In the genomic region with DNA sequence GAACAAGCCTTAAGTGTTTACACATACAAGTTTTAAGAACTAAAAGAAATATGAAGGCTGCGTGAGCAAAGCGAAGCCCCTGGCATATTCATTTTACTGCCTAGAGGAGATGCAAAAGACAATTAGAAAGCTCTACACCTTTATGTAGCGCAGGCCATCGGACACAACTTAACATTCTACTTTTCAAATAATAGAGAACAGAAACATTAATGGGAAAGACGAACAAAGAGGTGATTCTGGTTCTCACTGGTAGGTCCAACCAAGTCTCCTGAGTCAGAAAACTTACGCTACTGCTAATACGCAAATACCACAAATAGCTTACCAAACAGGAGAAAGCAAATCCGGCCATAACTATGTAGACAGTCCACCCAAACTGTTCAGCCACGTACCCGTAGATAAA, we compare ENCODE assay signal across 8 mouse cellular contexts. TPM values are rescaled to one million over a fixed set of nuclear protein-coding genes. Genes with fewer than 3 reads are reported as not detected.
DNase-seq lines count a peak whose midpoint lies in the region; ATAC-seq and TF ChIP-seq lines count a peak whose summit lies in the region.

No protein-coding gene starts in this region.

- no peak overlapping the region for H3K27ac ChIP-seq in kidney, embryonic 14.5 days (ENCODE audit: low read depth, low read length)
- H3K27ac ChIP-seq in bone marrow macrophage, adult 2 months (ENCODE audit: insufficient read depth, low read depth, low read length) = no peak overlapping the region
- H3K27ac ChIP-seq in hindbrain, embryonic 15.5 days (replicated peaks) = no peak overlapping the region
- 0 out of 2 replicates have a peak overlapping the region, but pooled peaks have one; percentile 94 for H3K27ac ChIP-seq in midbrain, embryonic 15.5 days

- H3K4me2 ChIP-seq in kidney, embryonic 14.5 days (replicated peaks; ENCODE audit: low read depth, low read length) = peak overlapping the region; percentile 57
- H3K4me2 ChIP-seq in hindbrain, embryonic 15.5 days = peak overlapping the region; percentile 88
- H3K4me2 ChIP-seq in midbrain, embryonic 15.5 days = peak overlapping the region; percentile 71

- no peak for TF ChIP-seq POLR2A in bone marrow macrophage, adult 2 months (IDR thresholded peaks at IDR 0.05; ENCODE audit: borderline replicate concordance, low read depth, low read length)

- no peaks in the 10 kb centered on the region for H3K9me3 ChIP-seq in kidney, embryonic 14.5 days (ENCODE audit: control insufficient read depth, low read length)
- H3K9me3 ChIP-seq in hindbrain, embryonic 15.5 days = no peaks in the 10 kb centered on the region
- H3K9me3 ChIP-seq in midbrain, embryonic 15.5 days = no peaks in the 10 kb centered on the region

- no peak for ATAC-seq in kidney, embryonic 14.5 days (ENCODE audit: low FRiP score, low TSS enrichment)
- no peak for ATAC-seq in hindbrain, embryonic 15.5 days (ENCODE audit: low FRiP score, low read depth)
- no peak for ATAC-seq in midbrain, embryonic 15.5 days (replicated peaks)

- peaks cover 10% of the 10 kb centered on the region; the same call in 1 of the 2 replicates for H3K36me3 ChIP-seq in kidney, embryonic 14.5 days (ENCODE audit: control insufficient read depth, insufficient read depth, low read length)
- no peaks in the 10 kb centered on the region for H3K36me3 ChIP-seq in hindbrain, embryonic 15.5 days
- H3K36me3 ChIP-seq in midbrain, embryonic 15.5 days (replicated peaks) = 0 out of 2 replicates have a peak, but pooled peaks cover 9% of the 10 kb centered on the region

- H3K27me3 ChIP-seq in kidney, embryonic 14.5 days (ENCODE audit: control insufficient read depth, insufficient read depth, low read length) = no peaks in the 10 kb centered on the region
- no peaks in the 10 kb centered on the region for H3K27me3 ChIP-seq in hindbrain, embryonic 15.5 days
- H3K27me3 ChIP-seq in midbrain, embryonic 15.5 days (replicated peaks) = no peaks in the 10 kb centered on the region

- H3K4me1 ChIP-seq in kidney, embryonic 14.5 days (ENCODE audit: control insufficient read depth, insufficient read depth, low read length) = 0 out of 2 replicates have a peak, but pooled peaks cover 8% of the 10 kb centered on the region
- peaks cover 5% of the 10 kb centered on the region for H3K4me1 ChIP-seq in bone marrow macrophage, adult 2 months (ENCODE audit: control insufficient read depth, insufficient read depth, low read length)
- H3K4me1 ChIP-seq in hindbrain, embryonic 15.5 days (replicated peaks) = peaks cover 25% of the 10 kb centered on the region
- peaks cover 25% of the 10 kb centered on the region for H3K4me1 ChIP-seq in midbrain, embryonic 15.5 days

- WGBS in kidney, embryonic 14.5 days = 59% methylated on average over 10 of the region's 10 CpGs
- 66% methylated on average over 10 of the region's 10 CpGs for WGBS in hindbrain, embryonic 15.5 days
- 65% methylated on average over 10 of the region's 10 CpGs for WGBS in midbrain, embryonic 15.5 days

- H3K4me3 ChIP-seq in kidney, embryonic 14.5 days (ENCODE audit: low read length) = peak overlapping the region; percentile 56
- H3K4me3 ChIP-seq in bone marrow macrophage, adult 2 months (ENCODE audit: insufficient read depth, low read length) = peak overlapping the region; percentile 92
- H3K4me3 ChIP-seq in hindbrain, embryonic 15.5 days = peak overlapping the region; percentile 99
- peak overlapping the region; percentile 83 for H3K4me3 ChIP-seq in midbrain, embryonic 15.5 days

- no peak for TF ChIP-seq CTCF in bone marrow macrophage, adult 2 months (IDR thresholded peaks at IDR 0.05; ENCODE audit: low read depth, low read length)

- H3K9ac ChIP-seq in kidney, embryonic 14.5 days (ENCODE audit: low read depth, low read length) = peak overlapping the region; percentile 89; the same call in 1 of the 2 replicates
- H3K9ac ChIP-seq in hindbrain, embryonic 15.5 days = peak overlapping the region; percentile 98
- peak overlapping the region; percentile 94 for H3K9ac ChIP-seq in midbrain, embryonic 15.5 days

- DNase-seq in kidney, postnatal 25 days = no peak
- DNase-seq in thymus, postnatal 14 days = no peak
- DNase-seq in right cerebral cortex, adult 18-20 months = no peak
- DNase-seq in ovary, postnatal 14 days (ENCODE audit: low spot score) = no peak

RNA-seq across cellular contexts. Expression of a gene that starts 0.8 kb away (rescaled TPM):
- 66.5 and 72.9 TPM in 2 replicates for polyA plus RNA-seq in kidney, embryonic 14.5 days (2014; fragmentation: Nextera tagmentation; extraction: Ambion mirVana)
- polyA plus RNA-seq in bone marrow macrophage, adult 2 months (2012; ENCODE audit: insufficient read depth, insufficient read length, missing spikeins) = 62.2 and 65.6 TPM in 2 replicates
- polyA plus RNA-seq in hindbrain, embryonic 15.5 days (2015; fragmentation: Nextera tagmentation; extraction: Ambion mirVana) = 60.4 and 61.2 TPM in 2 replicates
- 53.0 and 63.3 TPM in 2 replicates for polyA plus RNA-seq in midbrain, embryonic 15.5 days (2015; fragmentation: Nextera tagmentation; extraction: Ambion mirVana)

RNA-seq across cellular contexts. Expression of a gene that starts 1.1 kb away (rescaled TPM):
- polyA plus RNA-seq in kidney, embryonic 14.5 days (2014; fragmentation: Nextera tagmentation; extraction: Ambion mirVana) = 350 and 462 TPM in 2 replicates
- 231 and 244 TPM in 2 replicates for polyA plus RNA-seq in bone marrow macrophage, adult 2 months (2012; ENCODE audit: insufficient read depth, insufficient read length, missing spikeins)
- 323 and 340 TPM in 2 replicates for polyA plus RNA-seq in hindbrain, embryonic 15.5 days (2015; fragmentation: Nextera tagmentation; extraction: Ambion mirVana)
- polyA plus RNA-seq in midbrain, embryonic 15.5 days (2015; fragmentation: Nextera tagmentation; extraction: Ambion mirVana) = 273 and 290 TPM in 2 replicates

RNA-seq across cellular contexts. Expression of a gene that starts 18.6 kb away (rescaled TPM):
- 104 and 116 TPM in 2 replicates for polyA plus RNA-seq in kidney, embryonic 14.5 days (2014; fragmentation: Nextera tagmentation; extraction: Ambion mirVana)
- polyA plus RNA-seq in bone marrow macrophage, adult 2 months (2012; ENCODE audit: insufficient read depth, insufficient read length, missing spikeins) = 33.7 and 34.4 TPM in 2 replicates
- 117 and 124 TPM in 2 replicates for polyA plus RNA-seq in hindbrain, embryonic 15.5 days (2015; fragmentation: Nextera tagmentation; extraction: Ambion mirVana)
- 134 and 142 TPM in 2 replicates for polyA plus RNA-seq in midbrain, embryonic 15.5 days (2015; fragmentation: Nextera tagmentation; extraction: Ambion mirVana)

RNA-seq across cellular contexts. Expression of a gene that starts 18.6 kb away (rescaled TPM):
- polyA plus RNA-seq in kidney, embryonic 14.5 days (2014; fragmentation: Nextera tagmentation; extraction: Ambion mirVana) = 146 and 166 TPM in 2 replicates
- 25.4 and 26.5 TPM in 2 replicates for polyA plus RNA-seq in bone marrow macrophage, adult 2 months (2012; ENCODE audit: insufficient read depth, insufficient read length, missing spikeins)
- 49.0 and 51.8 TPM in 2 replicates for polyA plus RNA-seq in hindbrain, embryonic 15.5 days (2015; fragmentation: Nextera tagmentation; extraction: Ambion mirVana)
- 47.8 and 55.1 TPM in 2 replicates for polyA plus RNA-seq in midbrain, embryonic 15.5 days (2015; fragmentation: Nextera tagmentation; extraction: Ambion mirVana)

RNA-seq across cellular contexts. Expression of a gene that starts 49.2 kb away (rescaled TPM):
- polyA plus RNA-seq in kidney, embryonic 14.5 days (2014; fragmentation: Nextera tagmentation; extraction: Ambion mirVana) = 11.1 and 20.3 TPM in 2 replicates
- polyA plus RNA-seq in bone marrow macrophage, adult 2 months (2012; ENCODE audit: insufficient read depth, insufficient read length, missing spikeins) = 6.1 and 6.3 TPM in 2 replicates
- polyA plus RNA-seq in hindbrain, embryonic 15.5 days (2015; fragmentation: Nextera tagmentation; extraction: Ambion mirVana) = 16.2 and 19.6 TPM in 2 replicates
- 17.2 and 18.1 TPM in 2 replicates for polyA plus RNA-seq in midbrain, embryonic 15.5 days (2015; fragmentation: Nextera tagmentation; extraction: Ambion mirVana)
